Comparison of ENCODE assay signal across 11 mouse cellular contexts in genomic region chr15:27789325-27789724, GRCm38 (mm10).
DNase-seq lines count a peak whose midpoint lies in the region; ATAC-seq and TF ChIP-seq lines count a peak whose summit lies in the region.
"Had no signal": no experiment of that assay in that cellular context is flagged by ENCODE, and none has a peak within 500 bp of the region (broad histone marks: within the 10 kb centered on the region; RNA-seq: fewer than 3 reads in every experiment).

No protein-coding gene starts in this region.

- ATAC-seq in lung, embryonic 15.5 days (ENCODE audit: borderline replicate concordance, extremely low read depth, low FRiP score, low TSS enrichment): no peak
- ATAC-seq in hindbrain, embryonic 14.5 days (ENCODE audit: low FRiP score): no peak
- no peak for ATAC-seq in stomach, embryonic 15.5 days (ENCODE audit: insufficient read depth, low FRiP score, low read depth)

- H3K9me3 ChIP-seq in heart, embryonic 10.5 days: no peaks in the 10 kb centered on the region
- no peaks in the 10 kb centered on the region for H3K9me3 ChIP-seq in lung, embryonic 15.5 days
- no peaks in the 10 kb centered on the region for H3K9me3 ChIP-seq in hindbrain, embryonic 14.5 days (ENCODE audit: control insufficient read depth, low read length)
- no peaks in the 10 kb centered on the region for H3K9me3 ChIP-seq in stomach, embryonic 15.5 days

- TF ChIP-seq POLR2A in cerebellum, adult 2 months (IDR thresholded peaks at IDR 0.05; ENCODE audit: borderline replicate concordance, insufficient read depth, low read length): no peak

- H3K9ac ChIP-seq in lung, embryonic 15.5 days: no peak overlapping the region
- H3K9ac ChIP-seq in hindbrain, embryonic 14.5 days: no peak overlapping the region
- H3K9ac ChIP-seq in stomach, embryonic 15.5 days: no peak overlapping the region

- H3K36me3 ChIP-seq in heart, embryonic 10.5 days: no peaks in the 10 kb centered on the region
- no peaks in the 10 kb centered on the region for H3K36me3 ChIP-seq in lung, embryonic 15.5 days
- no peaks in the 10 kb centered on the region for H3K36me3 ChIP-seq in hindbrain, embryonic 14.5 days (replicated peaks; ENCODE audit: control insufficient read depth, insufficient read depth)
- no peaks in the 10 kb centered on the region for H3K36me3 ChIP-seq in stomach, embryonic 15.5 days

- H3K4me1 ChIP-seq in heart, embryonic 10.5 days: peaks cover 87% of the 10 kb centered on the region
- peaks cover 63% of the 10 kb centered on the region for H3K4me1 ChIP-seq in lung, embryonic 15.5 days
- H3K4me1 ChIP-seq in hindbrain, embryonic 14.5 days (replicated peaks; ENCODE audit: control insufficient read depth, insufficient read depth, low read length): peaks cover 78% of the 10 kb centered on the region
- peaks cover 51% of the 10 kb centered on the region for H3K4me1 ChIP-seq in stomach, embryonic 15.5 days
- H3K4me1 ChIP-seq in cerebellum, adult 2 months (ENCODE audit: control insufficient read depth, insufficient read depth, low read length): peaks cover 36% of the 10 kb centered on the region

- TF ChIP-seq CTCF in cerebellum, adult 2 months (IDR thresholded peaks at IDR 0.05; ENCODE audit: borderline replicate concordance, insufficient read depth, low read depth, low read length): no peak

- no peaks in the 10 kb centered on the region for H3K27me3 ChIP-seq in heart, embryonic 10.5 days (ENCODE audit: insufficient read depth, poor library complexity, severe bottlenecking)
- no peaks in the 10 kb centered on the region for H3K27me3 ChIP-seq in lung, embryonic 15.5 days
- no peaks in the 10 kb centered on the region for H3K27me3 ChIP-seq in hindbrain, embryonic 14.5 days (ENCODE audit: control insufficient read depth, insufficient read depth, low read length)
- no peaks in the 10 kb centered on the region for H3K27me3 ChIP-seq in stomach, embryonic 15.5 days (replicated peaks)
- H3K27me3 ChIP-seq in cerebellum, adult 2 months (ENCODE audit: control insufficient read depth, insufficient read depth, low read length): no peaks in the 10 kb centered on the region

- H3K27ac ChIP-seq in heart, embryonic 10.5 days: peak overlapping the region; percentile 85; the same call in 1 of the 2 replicates
- H3K27ac ChIP-seq in lung, embryonic 15.5 days: peak overlapping the region; percentile 83; the same call in 1 of the 2 replicates
- peak overlapping the region; percentile 82 for H3K27ac ChIP-seq in hindbrain, embryonic 14.5 days
- H3K27ac ChIP-seq in stomach, embryonic 15.5 days: peak overlapping the region; percentile 91
- H3K27ac ChIP-seq in cerebellum, adult 2 months (ENCODE audit: insufficient read depth, low read length): no peak overlapping the region

- WGBS in heart, embryonic 10.5 days: 74% methylated on average over 3 of the region's 3 CpGs
- 60% methylated on average over 3 of the region's 3 CpGs for WGBS in lung, embryonic 15.5 days
- 70% methylated on average over 3 of the region's 3 CpGs for WGBS in hindbrain, embryonic 14.5 days
- WGBS in stomach, embryonic 15.5 days: 49% methylated on average over 3 of the region's 3 CpGs
- WGBS in cerebellum, adult 2 months: 73% methylated on average over 3 of the region's 3 CpGs

- H3K4me2 ChIP-seq in lung, embryonic 15.5 days: no peak overlapping the region
- no peak overlapping the region for H3K4me2 ChIP-seq in hindbrain, embryonic 14.5 days (replicated peaks)
- no peak overlapping the region for H3K4me2 ChIP-seq in stomach, embryonic 15.5 days

- H3K4me3 ChIP-seq in heart, embryonic 10.5 days: no peak overlapping the region
- no peak overlapping the region for H3K4me3 ChIP-seq in lung, embryonic 15.5 days
- H3K4me3 ChIP-seq in hindbrain, embryonic 14.5 days (replicated peaks; ENCODE audit: low read length): no peak overlapping the region
- H3K4me3 ChIP-seq in stomach, embryonic 15.5 days (replicated peaks): no peak overlapping the region
- no peak overlapping the region for H3K4me3 ChIP-seq in cerebellum, adult 2 months (replicated peaks; ENCODE audit: insufficient read depth, low read depth, low read length)

- DNase-seq in heart, embryonic 10.5 days (ENCODE audit: low spot score): no peak
- DNase-seq in heart, postnatal 4 days: no peak
- DNase-seq in lung, adult 18-20 months: no peak
- no peak for DNase-seq in hindbrain, embryonic 14.5 days (ENCODE audit: low spot score)
- no peak for DNase-seq in cerebellum, adult 18-20 months
- no peak for DNase-seq in cerebellum, adult 2 months
- DNase-seq: adrenal gland, adult 8-10 months; cerebellum, adult 9-11 months; kidney, adult 8-10 months had no signal
